ENCODE assay signal across 8 mouse cellular contexts in the genomic region with DNA sequence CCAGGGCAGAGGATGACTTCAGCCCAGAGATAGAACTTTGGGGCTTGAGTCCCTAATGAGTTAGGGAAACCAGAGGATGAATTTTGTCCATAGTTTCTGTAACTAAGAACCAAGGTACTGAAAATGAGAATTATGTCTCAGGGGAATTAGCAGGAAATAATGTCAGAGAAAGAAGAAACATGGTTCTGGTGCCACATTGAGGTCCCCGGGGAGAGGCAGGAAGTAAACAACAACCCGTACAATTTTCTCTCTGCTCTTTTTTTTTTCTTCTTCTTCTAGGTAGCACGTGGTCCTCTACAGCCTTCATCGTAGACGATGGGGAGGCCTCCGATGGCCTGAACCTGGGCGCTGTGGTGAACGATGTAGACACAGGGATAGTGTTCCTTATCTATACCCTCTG. TPM values are rescaled to one million over a fixed set of nuclear protein-coding genes. Genes with fewer than 3 reads are reported as not detected.
DNase-seq lines count a peak whose midpoint lies in the region; ATAC-seq and TF ChIP-seq lines count a peak whose summit lies in the region.

No protein-coding gene starts in this region.

- H3K9me3 ChIP-seq in embryonic facial prominence, embryonic 11.5 days (replicated peaks; ENCODE audit: control insufficient read depth, low read length): no peaks in the 10 kb centered on the region
- H3K9me3 ChIP-seq in intestine, embryonic 15.5 days: no peaks in the 10 kb centered on the region
- no peaks in the 10 kb centered on the region for H3K9me3 ChIP-seq in neural tube, embryonic 13.5 days

- peak overlapping the region; percentile 78; the same call in 1 of the 2 replicates for H3K4me3 ChIP-seq in liver, adult 2 months (ENCODE audit: insufficient read depth, low read depth, low read length)
- peak overlapping the region; percentile 63 for H3K4me3 ChIP-seq in embryonic facial prominence, embryonic 11.5 days (ENCODE audit: low read depth, low read length)
- H3K4me3 ChIP-seq in intestine, embryonic 15.5 days (replicated peaks): peak overlapping the region; percentile 75
- H3K4me3 ChIP-seq in neural tube, embryonic 13.5 days: peak overlapping the region; percentile 68

- TF ChIP-seq POLR2A in liver, adult 2 months (IDR thresholded peaks at IDR 0.05; ENCODE audit: extremely low read depth, insufficient read depth, low read length): no peak

- peaks cover 7% of the 10 kb centered on the region; the same call in 1 of the 2 replicates for H3K79me2 ChIP-seq in liver, adult 2 months (ENCODE audit: control insufficient read depth, insufficient read depth, low read length)

- H3K27me3 ChIP-seq in liver, adult 2 months (ENCODE audit: control insufficient read depth, insufficient read depth, low read length): no peaks in the 10 kb centered on the region
- no peaks in the 10 kb centered on the region for H3K27me3 ChIP-seq in embryonic facial prominence, embryonic 11.5 days (ENCODE audit: control insufficient read depth, insufficient read depth, low read length)
- no peaks in the 10 kb centered on the region for H3K27me3 ChIP-seq in intestine, embryonic 15.5 days (replicated peaks)
- no peaks in the 10 kb centered on the region for H3K27me3 ChIP-seq in neural tube, embryonic 13.5 days

- peak overlapping the region; percentile 83; the same call in 1 of the 2 replicates for H3K9ac ChIP-seq in liver, adult 2 months (ENCODE audit: low read depth, low read length)
- peak overlapping the region; percentile 68 for H3K9ac ChIP-seq in embryonic facial prominence, embryonic 11.5 days (replicated peaks; ENCODE audit: low read length)
- peak overlapping the region; percentile 79 for H3K9ac ChIP-seq in intestine, embryonic 15.5 days
- H3K9ac ChIP-seq in neural tube, embryonic 13.5 days: peak overlapping the region; percentile 84

- peak overlapping the region; percentile 91 for H3K4me2 ChIP-seq in embryonic facial prominence, embryonic 11.5 days (ENCODE audit: low read depth, low read length)
- H3K4me2 ChIP-seq in intestine, embryonic 15.5 days (replicated peaks): peak overlapping the region; percentile 91
- peak overlapping the region; percentile 92 for H3K4me2 ChIP-seq in neural tube, embryonic 13.5 days

- TF ChIP-seq CTCF in liver, adult 2 months (IDR thresholded peaks at IDR 0.05; ENCODE audit: low read depth, low read length): no peak

- H3K27ac ChIP-seq in liver, adult 2 months (replicated peaks; ENCODE audit: insufficient read depth, low read depth, low read length): no peak overlapping the region
- H3K27ac ChIP-seq in embryonic facial prominence, embryonic 11.5 days (replicated peaks; ENCODE audit: low read depth, low read length): no peak overlapping the region
- H3K27ac ChIP-seq in intestine, embryonic 15.5 days: no peak overlapping the region
- H3K27ac ChIP-seq in neural tube, embryonic 13.5 days (replicated peaks): no peak overlapping the region

- H3K36me3 ChIP-seq in liver, adult 2 months (ENCODE audit: control insufficient read depth, insufficient read depth, low read length): no peaks in the 10 kb centered on the region; the same call in 1 of the 2 replicates
- H3K36me3 ChIP-seq in embryonic facial prominence, embryonic 11.5 days (replicated peaks; ENCODE audit: control insufficient read depth, insufficient read depth, low read depth, low read length): no peaks in the 10 kb centered on the region
- 0 out of 2 replicates have a peak, but pooled peaks cover 3% of the 10 kb centered on the region for H3K36me3 ChIP-seq in intestine, embryonic 15.5 days
- peaks cover 20% of the 10 kb centered on the region for H3K36me3 ChIP-seq in neural tube, embryonic 13.5 days

- ATAC-seq in embryonic facial prominence, embryonic 11.5 days (replicated peaks; ENCODE audit: insufficient number of reproducible peaks, low FRiP score, low TSS enrichment, low read depth): no peak
- no peak for ATAC-seq in intestine, embryonic 15.5 days
- no peak for ATAC-seq in neural tube, embryonic 13.5 days (ENCODE audit: low read depth)

- H3K4me1 ChIP-seq in liver, adult 2 months (ENCODE audit: control insufficient read depth, insufficient read depth, low read length): peaks cover 16% of the 10 kb centered on the region
- H3K4me1 ChIP-seq in embryonic facial prominence, embryonic 11.5 days (ENCODE audit: control insufficient read depth, insufficient read depth, low read length): no peaks in the 10 kb centered on the region; the same call in 1 of the 2 replicates
- peaks cover 19% of the 10 kb centered on the region for H3K4me1 ChIP-seq in intestine, embryonic 15.5 days (replicated peaks)
- peaks cover 12% of the 10 kb centered on the region for H3K4me1 ChIP-seq in neural tube, embryonic 13.5 days (replicated peaks)

- WGBS in liver, adult 2 months: 64% methylated on average over 8 of the region's 8 CpGs
- 90% methylated on average over 8 of the region's 8 CpGs for WGBS in embryonic facial prominence, embryonic 11.5 days
- 65% methylated on average over 8 of the region's 8 CpGs for WGBS in intestine, embryonic 15.5 days
- WGBS in neural tube, embryonic 13.5 days: 90% methylated on average over 8 of the region's 8 CpGs

- DNase-seq in liver, adult 2 months (ENCODE audit: extremely low read depth, low read depth, low spot score): no peak
- no peak for DNase-seq in liver
- no peak for DNase-seq in embryonic facial prominence, embryonic 11.5 days (ENCODE audit: low spot score)
- DNase-seq in gastrocnemius, adult 8-10 months (ENCODE audit: low spot score in 2 of 2): no peak
- no peak for DNase-seq in right cerebral cortex, postnatal 36 days (ENCODE audit: low spot score in 2 of 2)
- DNase-seq in yolk sac, embryonic 10.5 days (ENCODE audit: low spot score): no peak

RNA-seq across cellular contexts. Expression of a gene that starts 1.2 kb away (rescaled TPM):
- 27.6 and 36.8 TPM in 2 replicates for total RNA-seq in liver, adult 2 months (2014; rRNA removed)
- 52.5 and 62.5 TPM in 2 replicates for polyA plus RNA-seq in liver, adult 2 months (2012; rRNA removed)
- polyA plus RNA-seq in embryonic facial prominence, embryonic 11.5 days (2014; fragmentation: Nextera tagmentation; extraction: Ambion mirVana): 10.9 and 13.1 TPM in 2 replicates
- polyA plus RNA-seq in intestine, embryonic 15.5 days (2015; fragmentation: Nextera tagmentation; extraction: Ambion mirVana): 118 and 134 TPM in 2 replicates
- polyA plus RNA-seq in neural tube, embryonic 13.5 days (2015; fragmentation: Nextera tagmentation; extraction: Ambion mirVana): 30.2 and 30.6 TPM in 2 replicates
- total RNA-seq in gastrocnemius, adult 8-10 months (2022): 10 to 100 TPM in 2 of 4 experiments, 1 to 10 TPM in 2; 8.8 to 11.6 (median 10.5) TPM

RNA-seq across cellular contexts. Expression of a gene that starts 18.0 kb away (rescaled TPM):
- 0.13 and 0.18 TPM in 2 replicates for total RNA-seq in liver, adult 2 months (2014; rRNA removed)
- 0.34 and 0.35 TPM in 2 replicates for polyA plus RNA-seq in liver, adult 2 months (2012; rRNA removed)
- polyA plus RNA-seq in embryonic facial prominence, embryonic 11.5 days (2014; fragmentation: Nextera tagmentation; extraction: Ambion mirVana): 0.08 and 0.11 TPM in 2 replicates
- polyA plus RNA-seq in intestine, embryonic 15.5 days (2015; fragmentation: Nextera tagmentation; extraction: Ambion mirVana): 56.2 and 60.4 TPM in 2 replicates
- polyA plus RNA-seq in neural tube, embryonic 13.5 days (2015; fragmentation: Nextera tagmentation; extraction: Ambion mirVana): not detected in 2 replicates
- under 1 TPM in 2 of 4 experiments, not detected in 2; 0.15 TPM for total RNA-seq in gastrocnemius, adult 8-10 months (2022)

RNA-seq across cellular contexts. Expression of a gene that starts 26.8 kb away (rescaled TPM):
- total RNA-seq in liver, adult 2 months (2014; rRNA removed): 3.6 and 10.1 TPM in 2 replicates
- 10.0 and 11.2 TPM in 2 replicates for polyA plus RNA-seq in liver, adult 2 months (2012; rRNA removed)
- 0.21 and 0.49 TPM in 2 replicates for polyA plus RNA-seq in embryonic facial prominence, embryonic 11.5 days (2014; fragmentation: Nextera tagmentation; extraction: Ambion mirVana)
- polyA plus RNA-seq in intestine, embryonic 15.5 days (2015; fragmentation: Nextera tagmentation; extraction: Ambion mirVana): 0.43 TPM in 2 replicates
- 0.38 and 0.47 TPM in 2 replicates for polyA plus RNA-seq in neural tube, embryonic 13.5 days (2015; fragmentation: Nextera tagmentation; extraction: Ambion mirVana)
- total RNA-seq in gastrocnemius, adult 8-10 months (2022): 10 to 100 TPM in 1 of 4 experiments, 1 to 10 TPM in 3; 2.4 to 13.6 (median 3.7) TPM

RNA-seq across cellular contexts. Expression of a gene that starts 34.0 kb away (rescaled TPM):
- 45.2 and 54.6 TPM in 2 replicates for total RNA-seq in liver, adult 2 months (2014; rRNA removed)
- polyA plus RNA-seq in liver, adult 2 months (2012; rRNA removed): 81.8 and 103 TPM in 2 replicates
- 59.3 and 60.6 TPM in 2 replicates for polyA plus RNA-seq in embryonic facial prominence, embryonic 11.5 days (2014; fragmentation: Nextera tagmentation; extraction: Ambion mirVana)
- 61.2 and 67.6 TPM in 2 replicates for polyA plus RNA-seq in intestine, embryonic 15.5 days (2015; fragmentation: Nextera tagmentation; extraction: Ambion mirVana)
- polyA plus RNA-seq in neural tube, embryonic 13.5 days (2015; fragmentation: Nextera tagmentation; extraction: Ambion mirVana): 86.8 and 88.7 TPM in 2 replicates
- 10 to 100 TPM; 31.2 to 37.2 (median 33.4) TPM for total RNA-seq in gastrocnemius, adult 8-10 months (2022)

RNA-seq across cellular contexts. Expression of a gene that starts 34.2 kb away (rescaled TPM):
- total RNA-seq in liver, adult 2 months (2014; rRNA removed): 101 and 113 TPM in 2 replicates
- polyA plus RNA-seq in liver, adult 2 months (2012; rRNA removed): 65.1 and 82.1 TPM in 2 replicates
- polyA plus RNA-seq in embryonic facial prominence, embryonic 11.5 days (2014; fragmentation: Nextera tagmentation; extraction: Ambion mirVana): 0.81 and 1.6 TPM in 2 replicates
- polyA plus RNA-seq in intestine, embryonic 15.5 days (2015; fragmentation: Nextera tagmentation; extraction: Ambion mirVana): 14.9 and 16.0 TPM in 2 replicates
- polyA plus RNA-seq in neural tube, embryonic 13.5 days (2015; fragmentation: Nextera tagmentation; extraction: Ambion mirVana): 0.99 and 2.1 TPM in 2 replicates
- 1 to 10 TPM in 3 of 4 experiments, under 1 TPM in 1; 0.73 to 2.3 (median 2.2) TPM for total RNA-seq in gastrocnemius, adult 8-10 months (2022)

Comparison
In these comparisons a context has a peak if more than half of its experiments do, and no peak if none do; other contexts are left out.
1. RNA of a gene that starts 18.0 kb away (polyA plus RNA-seq): 56.2 to 60.4 TPM in intestine, embryonic 15.5 days; 0.34 to 0.35 TPM in liver, adult 2 months, 0.08 to 0.11 TPM in embryonic facial prominence, embryonic 11.5 days and not detected in neural tube, embryonic 13.5 days; every median in the first group is over 10 times any median in the second.
2. Peak in every context shown above with its lines, with median percentiles within 50 percentile points of each other: H3K4me3 ChIP-seq, H3K9ac ChIP-seq and H3K4me2 ChIP-seq.